Mouse (Mus musculus): ENCODE results near the gene Igf1r. TPM values are rescaled to one million over a fixed set of nuclear protein-coding genes. Genes with fewer than 3 reads are reported as not detected.

Igf1r gene
- total and polyA plus RNA-seq, 3 experiments = 5.6 to 14.4 (median 12.3) TPM

DNA sequence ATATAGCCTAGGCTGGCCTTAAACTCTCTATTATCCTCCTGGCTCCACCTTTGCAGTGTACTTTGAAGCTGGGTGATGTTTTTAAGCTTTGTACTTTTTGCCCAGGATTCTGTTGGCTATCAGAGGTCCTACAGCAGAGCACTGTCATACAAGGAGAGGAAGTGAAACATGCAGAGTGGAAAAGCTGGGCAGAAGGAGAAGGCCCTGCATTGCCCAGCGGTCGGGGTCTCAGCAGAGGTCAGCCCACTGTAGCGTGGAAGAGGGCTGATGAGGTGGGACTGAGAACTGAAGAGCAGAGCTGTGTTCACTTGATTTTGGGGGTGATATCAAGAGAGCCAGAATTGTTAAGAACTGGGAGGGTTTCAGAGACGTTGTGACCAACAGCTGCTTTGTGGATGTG lies 134.9 kb downstream of the Igf1r start:
- Histone ChIP-seq H3K4me3 (no peak overlapping the region), H3K9ac (ENCODE audit: low read depth, low read length) (no peak overlapping the region), H3K27me3 (ENCODE audit: control insufficient read depth, insufficient read depth, low read length) (no peaks in the 10 kb centered on the region), H3K27ac (no peak overlapping the region), H3K4me1 (ENCODE audit: control insufficient read depth, insufficient read depth, low read length) (peaks cover 10% of the 10 kb centered on the region), H3K36me3 (ENCODE audit: control insufficient read depth, insufficient read depth, low read length) (no peaks in the 10 kb centered on the region), H3K79me2 (replicated peaks; ENCODE audit: control insufficient read depth, insufficient read depth, low read length) (no peaks in the 10 kb centered on the region; the same call in 1 of the 2 replicates)
- DNase-seq = no peak
- intact Hi-C loops (cut with DNase I) = no loop called here
- 65% methylated on average over 4 of the region's 4 CpGs for WGBS
- TF ChIP-seq EP300 (IDR thresholded peaks at IDR 0.05; ENCODE audit: insufficient read depth, low read depth, low read length) (no peak), CTCF (IDR thresholded peaks at IDR 0.05) (no peak), POLR2A (IDR thresholded peaks at IDR 0.05; ENCODE audit: insufficient read depth, low read depth, low read length) (no peak)

DNA sequence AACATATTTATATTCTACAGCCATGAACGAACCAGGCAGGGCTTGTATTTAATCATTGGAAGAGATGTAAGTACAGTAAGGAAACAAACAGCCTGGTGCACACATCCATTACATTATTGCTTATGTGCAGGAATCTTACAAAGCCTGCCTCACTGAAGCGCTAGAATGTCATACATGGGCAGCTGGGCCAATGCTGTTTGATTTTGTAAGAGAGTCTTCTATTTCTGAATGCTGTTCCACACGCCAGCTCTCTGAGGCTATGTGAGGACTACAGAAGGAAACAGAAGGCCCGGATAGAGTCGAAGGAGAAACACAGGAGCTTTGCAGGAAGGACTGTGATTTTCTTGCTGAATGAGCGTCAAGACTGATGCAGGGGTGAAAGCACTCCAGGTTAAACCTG lies 136.2 kb downstream of the Igf1r start:
- no peak overlapping the region for H3K9ac ChIP-seq (ENCODE audit: low read depth, low read length)
- DNase-seq = no peak
- no peaks in the 10 kb centered on the region for H3K79me2 ChIP-seq (replicated peaks; ENCODE audit: control insufficient read depth, insufficient read depth, low read length)
- 66% methylated on average over 6 of the region's 6 CpGs for WGBS
- intact Hi-C loops (cut with DNase I) = no loop called here
- no peaks in the 10 kb centered on the region for H3K27me3 ChIP-seq (ENCODE audit: control insufficient read depth, insufficient read depth, low read length)
- H3K4me1 ChIP-seq (ENCODE audit: control insufficient read depth, insufficient read depth, low read length) = peaks cover 10% of the 10 kb centered on the region
- H3K36me3 ChIP-seq (ENCODE audit: control insufficient read depth, insufficient read depth, low read length) = no peaks in the 10 kb centered on the region
- no peak for TF ChIP-seq EP300 (IDR thresholded peaks at IDR 0.05; ENCODE audit: insufficient read depth, low read depth, low read length)
- TF ChIP-seq POLR2A (IDR thresholded peaks at IDR 0.05; ENCODE audit: insufficient read depth, low read depth, low read length) = no peak
- no peak for TF ChIP-seq CTCF (IDR thresholded peaks at IDR 0.05)
- H3K27ac ChIP-seq = no peak overlapping the region
- no peak overlapping the region for H3K4me3 ChIP-seq

DNA sequence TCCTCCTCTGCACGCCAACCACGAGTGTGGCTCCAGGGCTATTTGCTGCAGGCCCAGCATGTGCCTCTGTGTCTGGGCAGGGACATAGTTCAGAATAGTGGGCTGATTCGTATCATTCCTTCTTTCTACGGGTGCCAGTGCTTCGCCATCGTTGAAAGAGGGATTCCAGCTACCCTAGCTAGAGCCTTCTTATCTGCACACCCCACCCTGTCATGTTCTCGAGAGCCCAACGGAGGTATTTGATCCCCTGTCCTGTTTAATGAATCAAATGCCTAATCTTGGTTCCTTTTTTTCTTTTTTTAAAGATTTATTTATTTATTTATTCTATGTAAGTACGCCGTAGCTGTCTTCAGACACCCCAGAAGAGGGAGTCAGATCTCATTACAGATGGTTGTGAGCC lies 137.1 kb downstream of the Igf1r start:
- H3K9ac ChIP-seq (ENCODE audit: low read depth, low read length) = no peak overlapping the region
- TF ChIP-seq EP300 (IDR thresholded peaks at IDR 0.05; ENCODE audit: insufficient read depth, low read depth, low read length) = no peak
- TF ChIP-seq CTCF (IDR thresholded peaks at IDR 0.05) = no peak
- TF ChIP-seq POLR2A (IDR thresholded peaks at IDR 0.05; ENCODE audit: insufficient read depth, low read depth, low read length) = no peak
- H3K79me2 ChIP-seq (replicated peaks; ENCODE audit: control insufficient read depth, insufficient read depth, low read length) = no peaks in the 10 kb centered on the region
- no peak overlapping the region for H3K4me3 ChIP-seq
- DNase-seq = no peak
- no peaks in the 10 kb centered on the region for H3K36me3 ChIP-seq (ENCODE audit: control insufficient read depth, insufficient read depth, low read length)
- intact Hi-C loops (cut with DNase I) = no loop called here
- peaks cover 9% of the 10 kb centered on the region for H3K4me1 ChIP-seq (ENCODE audit: control insufficient read depth, insufficient read depth, low read length)
- no peaks in the 10 kb centered on the region for H3K27me3 ChIP-seq (ENCODE audit: control insufficient read depth, insufficient read depth, low read length)
- WGBS = 82% methylated on average over 10 of the region's 10 CpGs
- no peak overlapping the region for H3K27ac ChIP-seq

DNA sequence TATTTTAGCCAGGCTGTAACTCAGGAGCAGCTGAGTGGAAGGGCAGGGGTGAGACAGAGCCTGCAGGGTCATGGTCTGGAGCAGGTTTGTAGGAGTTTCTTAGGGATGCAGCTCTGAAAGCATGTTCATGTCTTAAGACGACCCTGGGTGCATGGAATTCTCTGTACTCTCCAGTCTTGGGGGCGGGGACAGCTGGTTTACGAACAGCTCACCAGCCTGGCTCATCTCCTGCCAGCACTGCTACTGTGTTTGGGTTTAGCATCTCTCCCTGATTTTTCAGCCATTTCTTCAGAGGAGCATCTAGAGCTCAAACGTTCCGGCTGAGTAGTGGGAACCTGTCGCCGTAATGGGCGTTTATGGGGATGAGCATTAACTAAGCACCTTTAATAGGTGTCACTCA lies 137.9 kb downstream of the Igf1r start:
- H3K9ac ChIP-seq (ENCODE audit: low read depth, low read length) = no peak overlapping the region
- intact Hi-C loops (cut with DNase I) = no loop called here
- WGBS = 91% methylated on average over 8 of the region's 8 CpGs

DNA sequence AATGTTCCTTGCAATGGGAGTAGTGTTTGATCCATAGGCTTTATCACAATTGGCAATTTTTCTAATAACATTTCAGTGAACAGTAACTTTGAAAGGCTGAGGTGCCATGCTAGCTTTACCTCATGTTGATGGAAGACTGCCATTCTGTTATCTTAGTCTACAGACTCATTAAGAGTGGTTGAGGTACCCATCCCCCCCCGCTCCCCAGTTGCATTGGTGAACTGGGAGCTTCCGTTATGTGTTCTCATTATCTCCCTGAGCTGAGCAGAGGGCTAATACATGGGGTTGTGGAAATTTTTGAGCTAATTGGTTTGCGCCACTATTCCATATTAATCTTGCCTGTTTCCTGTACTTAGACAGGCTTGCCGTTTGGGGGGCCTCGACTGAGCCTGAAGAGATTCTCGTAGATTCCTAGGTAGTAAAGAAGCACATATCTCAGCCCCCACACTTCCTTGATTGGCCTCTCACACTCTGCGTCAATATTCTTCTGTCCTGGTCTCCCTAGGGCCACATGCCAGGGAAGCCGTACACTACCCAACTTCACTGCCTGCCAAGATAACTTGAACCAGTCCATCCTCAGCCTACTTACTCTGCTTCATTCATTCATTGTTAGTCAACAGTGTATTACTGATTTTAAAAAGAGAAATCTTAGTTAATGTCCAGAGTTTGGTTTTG lies 139.8 kb downstream of the Igf1r start:
- Histone ChIP-seq H3K4me1 (ENCODE audit: control insufficient read depth, insufficient read depth, low read length) (peaks cover 3% of the 10 kb centered on the region; the same call in 1 of the 2 replicates), H3K27ac (no peak overlapping the region), H3K36me3 (ENCODE audit: control insufficient read depth, insufficient read depth, low read length) (no peaks in the 10 kb centered on the region), H3K79me2 (replicated peaks; ENCODE audit: control insufficient read depth, insufficient read depth, low read length) (no peaks in the 10 kb centered on the region; the same call in 1 of the 2 replicates), H3K4me3 (no peak overlapping the region), H3K9ac (ENCODE audit: low read depth, low read length) (no peak overlapping the region), H3K27me3 (ENCODE audit: control insufficient read depth, insufficient read depth, low read length) (no peaks in the 10 kb centered on the region)
- no peak for DNase-seq
- no peak for TF ChIP-seq POLR2A (IDR thresholded peaks at IDR 0.05; ENCODE audit: insufficient read depth, low read depth, low read length)
- TF ChIP-seq CTCF (IDR thresholded peaks at IDR 0.05) = no peak
- TF ChIP-seq EP300 (IDR thresholded peaks at IDR 0.05; ENCODE audit: insufficient read depth, low read depth, low read length) = no peak
- 56% methylated on average over 8 of the region's 8 CpGs for WGBS
- intact Hi-C loops (cut with DNase I) = no loop called here

More for the DNA sequence above, 137.9 kb downstream of the Igf1r start:
- TF ChIP-seq EP300 (IDR thresholded peaks at IDR 0.05; ENCODE audit: insufficient read depth, low read depth, low read length) = no peak
- TF ChIP-seq CTCF (IDR thresholded peaks at IDR 0.05) = no peak
- TF ChIP-seq POLR2A (IDR thresholded peaks at IDR 0.05; ENCODE audit: insufficient read depth, low read depth, low read length) = no peak
- Histone ChIP-seq H3K4me1 (ENCODE audit: control insufficient read depth, insufficient read depth, low read length) (peaks cover 6% of the 10 kb centered on the region), H3K27me3 (ENCODE audit: control insufficient read depth, insufficient read depth, low read length) (no peaks in the 10 kb centered on the region), H3K36me3 (ENCODE audit: control insufficient read depth, insufficient read depth, low read length) (no peaks in the 10 kb centered on the region), H3K79me2 (replicated peaks; ENCODE audit: control insufficient read depth, insufficient read depth, low read length) (no peaks in the 10 kb centered on the region; the same call in 1 of the 2 replicates), H3K27ac (no peak overlapping the region), H3K4me3 (no peak overlapping the region)
- no peak for DNase-seq

DNA sequence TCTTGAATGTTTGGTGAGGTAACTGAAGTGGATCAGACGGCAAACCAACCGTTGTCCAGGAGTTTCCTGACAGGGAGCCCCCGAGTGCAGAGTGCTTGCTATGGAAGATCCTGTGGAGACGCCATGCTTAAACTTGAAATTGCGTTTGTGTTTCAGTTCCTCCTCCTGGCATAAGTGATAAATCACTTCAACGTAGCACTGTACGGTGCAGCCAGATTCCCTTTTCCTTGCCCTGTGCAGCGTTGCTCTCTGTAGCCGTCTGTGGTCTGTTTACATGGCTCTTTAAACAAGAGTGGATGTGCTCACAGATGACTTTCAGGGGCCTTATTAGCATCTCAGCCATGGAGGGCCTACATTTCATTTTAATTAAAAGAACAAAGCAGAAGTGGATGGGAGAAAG lies 141.2 kb downstream of the Igf1r start:
- Histone ChIP-seq H3K79me2 (replicated peaks; ENCODE audit: control insufficient read depth, insufficient read depth, low read length) (peaks cover 3% of the 10 kb centered on the region; the same call in 1 of the 2 replicates), H3K4me1 (ENCODE audit: control insufficient read depth, insufficient read depth, low read length) (peaks cover 3% of the 10 kb centered on the region; the same call in 1 of the 2 replicates), H3K27ac (no peak overlapping the region), H3K27me3 (ENCODE audit: control insufficient read depth, insufficient read depth, low read length) (no peaks in the 10 kb centered on the region), H3K9ac (ENCODE audit: low read depth, low read length) (no peak overlapping the region), H3K4me3 (no peak overlapping the region), H3K36me3 (ENCODE audit: control insufficient read depth, insufficient read depth, low read length) (no peaks in the 10 kb centered on the region)
- intact Hi-C loops (cut with DNase I) = no loop called here
- no peak for DNase-seq
- WGBS = 90% methylated on average over 9 of the region's 9 CpGs
- no peak for TF ChIP-seq EP300 (IDR thresholded peaks at IDR 0.05; ENCODE audit: insufficient read depth, low read depth, low read length)
- no peak for TF ChIP-seq POLR2A (IDR thresholded peaks at IDR 0.05; ENCODE audit: insufficient read depth, low read depth, low read length)
- no peak for TF ChIP-seq CTCF (IDR thresholded peaks at IDR 0.05)
